Mouse (Mus musculus): ENCODE data around the gene Myg1. TPM values are rescaled to one million over a fixed set of nuclear protein-coding genes. Genes with fewer than 3 reads are reported as not detected.

Myg1 gene
- total RNA-seq (2023), result 31.4 and 36.0 TPM in 2 replicates

DNA sequence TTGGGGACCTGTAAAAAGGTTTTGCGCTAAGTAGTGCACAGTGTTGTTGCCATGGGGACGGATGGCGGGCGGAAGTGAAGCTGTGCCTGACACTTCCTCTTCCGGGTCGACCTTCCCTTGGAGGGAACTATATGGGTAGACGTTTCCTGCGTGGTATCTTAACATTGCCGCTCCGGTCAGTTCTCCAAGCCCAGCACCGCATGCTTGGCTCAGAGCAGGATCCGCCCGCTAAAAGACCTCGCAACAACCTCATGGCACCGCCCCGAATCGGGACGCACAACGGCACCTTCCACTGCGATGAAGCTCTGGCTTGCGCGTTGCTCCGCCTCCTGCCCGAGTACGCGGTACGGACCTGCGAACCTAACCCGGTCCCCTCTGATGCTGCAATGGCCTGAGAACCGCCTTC lies at the start of gene Myg1:
TSS of gene Myg1 (plus strand) at position 100 of the 406 bp plus-strand sequence.

DNA sequence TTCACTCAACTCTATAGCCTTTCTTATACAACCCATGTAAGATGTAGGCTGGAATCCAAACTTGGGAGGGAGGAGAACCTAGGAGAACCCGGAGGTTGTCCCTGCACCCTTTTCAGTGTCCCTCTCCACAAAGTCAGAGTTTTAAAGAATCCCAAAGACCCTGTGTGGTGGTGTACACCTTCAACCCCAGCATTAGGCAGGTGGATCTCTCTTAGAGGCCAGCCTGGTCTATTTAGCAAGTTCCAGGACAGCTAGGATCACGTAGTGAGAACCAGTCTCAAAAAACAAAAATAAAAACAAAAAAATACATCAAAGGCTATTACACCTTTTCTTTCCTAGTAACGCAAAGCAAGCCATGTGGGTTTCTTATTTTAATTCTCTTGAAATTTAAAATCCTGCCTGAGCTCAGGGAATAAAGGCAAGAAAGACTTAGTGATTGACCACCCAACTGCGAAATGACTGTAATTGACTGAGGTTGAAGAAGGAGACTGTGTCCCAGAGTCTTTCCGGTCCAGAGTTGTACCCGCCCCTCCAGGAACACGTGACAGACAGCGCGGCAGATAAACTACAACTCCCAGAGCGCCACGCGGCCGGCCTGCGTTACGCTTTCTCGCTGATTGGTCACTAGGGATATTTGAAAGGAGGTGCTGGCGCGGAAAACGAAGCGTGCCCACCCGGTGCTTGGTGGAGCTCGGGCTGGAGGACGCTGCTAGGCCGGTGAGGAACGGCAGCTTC lies 35.7 kb upstream of the Myg1 start, which contains the start of gene Espl1:
TSS of gene Espl1 (plus strand) at position 634 of the 735 bp plus-strand sequence.

GRCm38 (mm10) chr15:102326022-102326576 lies 5.4 kb upstream of the Myg1 start, which contains the start of gene Pfdn5:
Gene Pfdn5 (plus strand): TSS chr15:102326116.

GRCm38 (mm10) chr15:102350138-102350941 lies 18.8 kb downstream of the Myg1 start, which contains the start of gene Aaas:
Gene Aaas (minus strand): TSS chr15:102350771.

GRCm38 (mm10) chr15:102366733-102367344 lies 35.3 kb downstream of the Myg1 start, which contains the start of gene Sp7:
Gene Sp7 (minus strand): TSS chr15:102367182.

Other genes starting within 250 kb of the Myg1 start
- 0.98 and 4.1 TPM in 2 replicates for gene Tns2, start 231.3 kb upstream of the Myg1 start, total RNA-seq (2023)
- gene Spryd3, start 195.5 kb upstream of the Myg1 start, total RNA-seq (2023), result 30.6 and 44.9 TPM in 2 replicates
- 0.48 TPM in 1 of 2 replicates, not detected in the other for gene Igfbp6, start 187.3 kb upstream of the Myg1 start, total RNA-seq (2023)
- 2.3 and 2.9 TPM in 2 replicates for gene Soat2, start 181.2 kb upstream of the Myg1 start, total RNA-seq (2023)
- gene Zfp740, start 128.5 kb upstream of the Myg1 start, total RNA-seq (2023), result 75.2 and 102 TPM in 2 replicates
- 21.5 and 30.3 TPM in 2 replicates for gene Csad, start 127.0 kb upstream of the Myg1 start, total RNA-seq (2023)
- 198 and 201 TPM in 2 replicates for gene Itgb7, start 99.8 kb upstream of the Myg1 start, total RNA-seq (2023)
- 32.5 and 34.1 TPM in 2 replicates for gene Rarg, start 74.2 kb upstream of the Myg1 start, total RNA-seq (2023)
- not detected in 2 replicates for gene Gm9918, start 61.1 kb upstream of the Myg1 start, total RNA-seq (2023)
- gene Mfsd5, start 52.3 kb upstream of the Myg1 start, total RNA-seq (2023), result 31.4 and 34.2 TPM in 2 replicates
- gene Espl1, start 35.4 kb upstream of the Myg1 start, total RNA-seq (2023), result 31.1 and 43.9 TPM in 2 replicates
- gene Pfdn5, start 5.6 kb upstream of the Myg1 start, total RNA-seq (2023), result 259 and 280 TPM in 2 replicates
- 16.5 and 25.4 TPM in 2 replicates for gene Aaas, start 19.1 kb downstream of the Myg1 start, total RNA-seq (2023)
- 0.27 TPM in 1 of 2 replicates, not detected in the other for gene Sp7, start 35.5 kb downstream of the Myg1 start, total RNA-seq (2023)
- gene Sp1, start 74.4 kb downstream of the Myg1 start, total RNA-seq (2023), result 125 and 138 TPM in 2 replicates
- 0.48 TPM in 1 of 2 replicates, not detected in the other for gene Amhr2, start 113.7 kb downstream of the Myg1 start, total RNA-seq (2023)
- gene Prr13, start 127.3 kb downstream of the Myg1 start, total RNA-seq (2023), result 422 and 441 TPM in 2 replicates
- 501 and 530 TPM in 2 replicates for gene Pcbp2, start 138.8 kb downstream of the Myg1 start, total RNA-seq (2023)
- 11.3 TPM in 1 of 2 replicates, not detected in the other for gene Gm10337, start 172.0 kb downstream of the Myg1 start, total RNA-seq (2023)
- 0.22 and 0.23 TPM in 2 replicates for gene Map3k12, start 185.4 kb downstream of the Myg1 start, total RNA-seq (2023)
- 12.6 and 21.3 TPM in 2 replicates for gene Tarbp2, start 186.5 kb downstream of the Myg1 start, total RNA-seq (2023)
- 3.7 and 6.9 TPM in 2 replicates for gene Npff, start 193.2 kb downstream of the Myg1 start, total RNA-seq (2023)

Data from neutrophil, adult 65 days (primary cell).